Mouse (Mus musculus) kidney, adult 2 months (tissue): ENCODE data around the gene Uggt1. TPM values are rescaled to one million over a fixed set of nuclear protein-coding genes. Genes with fewer than 3 reads are reported as not detected.

ENCODE experiments used
- DNase-seq: peaks from one replicate; pipeline ENCODE4 v3.0.0; 2021
- H3K27ac ChIP-seq: fragments of 200-500 bp; 2 replicates; pipeline ENCODE4 v1.5.1; 2012; ENCODE audit warnings: low read depth, low read length, control low read depth, inconsistent platforms; ENCODE audit not compliant: insufficient read depth
- H3K27me3 ChIP-seq: fragments of 200-500 bp; replicated peaks from 2 replicates; pipeline ENCODE4 v1.6.1; 2012; ENCODE audit warnings: mild to moderate bottlenecking, moderate library complexity, low read length, inconsistent platforms; ENCODE audit not compliant: control insufficient read depth, insufficient read depth
- H3K36me3 ChIP-seq: fragments of 200-500 bp; 2 replicates; pipeline ENCODE4 v1.6.1; 2012; ENCODE audit warnings: mild to moderate bottlenecking, moderate library complexity, low read length, inconsistent platforms; ENCODE audit not compliant: control insufficient read depth, insufficient read depth
- H3K4me1 ChIP-seq: fragments of 200-500 bp; 2 replicates; pipeline ENCODE4 v1.6.1; 2011; ENCODE audit warnings: low read length; ENCODE audit not compliant: control insufficient read depth, insufficient read depth
- H3K4me3 ChIP-seq: fragments of 200-500 bp; 2 replicates; pipeline ENCODE4 v1.5.1; 2011; ENCODE audit warnings: mild to moderate bottlenecking, low read depth, low read length, control low read depth; ENCODE audit not compliant: insufficient read depth
- CTCF ChIP-seq: fragments of 200-500 bp; conservative IDR thresholded peaks from 2 replicates; pipeline ENCODE4 v1.5.1; 2011; ENCODE audit warnings: low read depth, mild to moderate bottlenecking, control low read depth, low read length, moderate library complexity, mixed read lengths; ENCODE audit not compliant: insufficient read depth, insufficient read length
- POLR2A ChIP-seq: fragments of 200-500 bp; IDR thresholded peaks from one replicate; pipeline ENCODE4 v1.6.1; 2011; ENCODE audit warnings: low read depth, low read length, control low read depth
- WGBS: fragments of 180-500 bp; shearing (Covaris S2); methylation state at CpG from one replicate; pipeline ENCODE4 v1.1.7; 2018; 5-methylcytosine and 5-hydroxymethylcytosine counted together
- polyA plus RNA-seq: library from polyadenylated mRNA; depleted of rRNA; stranded (reverse); fragments of >200 nt; gene quantifications from 2 replicates; pipeline ENCODE4 v1.2.3, GENCODE M21; 2012; rRNA removed

The Uggt1 gene
- polyA plus RNA-seq, 1 experiment: 15.3 TPM

DNA sequence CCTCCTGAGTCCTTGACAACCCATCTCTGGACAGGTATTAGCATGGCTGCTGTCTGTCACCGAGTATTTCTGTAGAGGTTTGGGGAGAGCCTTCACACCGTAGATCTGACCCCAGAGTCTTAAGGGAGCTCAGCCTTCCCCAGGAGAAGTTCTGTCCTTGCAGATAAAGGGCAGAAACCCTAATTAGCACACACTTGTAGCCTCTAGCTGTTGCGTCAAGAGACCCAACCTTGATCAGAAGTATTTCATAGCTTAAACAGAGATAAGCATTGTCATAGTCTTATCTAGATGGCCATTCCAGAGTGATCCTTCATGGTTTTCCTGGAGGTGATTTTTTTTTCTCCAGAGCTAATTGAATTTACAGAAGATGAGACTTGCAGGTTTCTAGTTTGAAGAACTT is 144.1 kb downstream of the Uggt1 start:
- Histone ChIP-seq H3K27ac (no peak overlapping the region), H3K27me3 (no peaks in the 10 kb centered on the region), H3K36me3 (peaks cover 8% of the 10 kb centered on the region; the same call in 1 of the 2 replicates), H3K4me1 (peaks cover 29% of the 10 kb centered on the region), H3K4me3 (no peak overlapping the region)
- TF ChIP-seq CTCF (no peak), POLR2A (no peak)
- 89% methylated on average over 3 of the region's 3 CpGs for WGBS
- no peak for DNase-seq

DNA sequence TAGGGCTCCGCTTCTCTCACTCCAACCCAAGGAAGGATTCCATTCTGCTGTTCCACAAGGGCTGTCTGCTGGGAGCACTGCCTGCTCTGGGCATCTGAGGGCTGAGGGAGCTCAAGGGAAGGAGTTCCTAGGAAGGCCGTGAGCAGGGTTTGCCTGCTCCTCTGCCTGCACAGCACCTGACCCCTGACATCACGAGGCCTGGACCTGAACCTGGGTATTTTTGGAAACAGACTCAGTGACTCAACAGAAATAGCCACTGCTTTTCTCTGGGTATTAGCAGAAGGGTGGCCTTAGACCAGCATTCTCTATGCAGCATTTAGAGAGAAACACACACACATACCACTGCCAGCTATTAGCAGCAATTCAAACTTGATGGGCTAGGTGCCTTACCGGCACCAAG is 146.1 kb downstream of the Uggt1 start:
- WGBS: 50% methylated on average over 4 of the region's 4 CpGs
- no peak for DNase-seq
- H3K27me3 ChIP-seq: no peaks in the 10 kb centered on the region
- peaks cover 1% of the 10 kb centered on the region; the same call in 1 of the 2 replicates for H3K36me3 ChIP-seq
- no peak overlapping the region for H3K4me3 ChIP-seq
- peaks cover 32% of the 10 kb centered on the region for H3K4me1 ChIP-seq
- H3K27ac ChIP-seq: no peak overlapping the region
- no peak for TF ChIP-seq POLR2A

DNA sequence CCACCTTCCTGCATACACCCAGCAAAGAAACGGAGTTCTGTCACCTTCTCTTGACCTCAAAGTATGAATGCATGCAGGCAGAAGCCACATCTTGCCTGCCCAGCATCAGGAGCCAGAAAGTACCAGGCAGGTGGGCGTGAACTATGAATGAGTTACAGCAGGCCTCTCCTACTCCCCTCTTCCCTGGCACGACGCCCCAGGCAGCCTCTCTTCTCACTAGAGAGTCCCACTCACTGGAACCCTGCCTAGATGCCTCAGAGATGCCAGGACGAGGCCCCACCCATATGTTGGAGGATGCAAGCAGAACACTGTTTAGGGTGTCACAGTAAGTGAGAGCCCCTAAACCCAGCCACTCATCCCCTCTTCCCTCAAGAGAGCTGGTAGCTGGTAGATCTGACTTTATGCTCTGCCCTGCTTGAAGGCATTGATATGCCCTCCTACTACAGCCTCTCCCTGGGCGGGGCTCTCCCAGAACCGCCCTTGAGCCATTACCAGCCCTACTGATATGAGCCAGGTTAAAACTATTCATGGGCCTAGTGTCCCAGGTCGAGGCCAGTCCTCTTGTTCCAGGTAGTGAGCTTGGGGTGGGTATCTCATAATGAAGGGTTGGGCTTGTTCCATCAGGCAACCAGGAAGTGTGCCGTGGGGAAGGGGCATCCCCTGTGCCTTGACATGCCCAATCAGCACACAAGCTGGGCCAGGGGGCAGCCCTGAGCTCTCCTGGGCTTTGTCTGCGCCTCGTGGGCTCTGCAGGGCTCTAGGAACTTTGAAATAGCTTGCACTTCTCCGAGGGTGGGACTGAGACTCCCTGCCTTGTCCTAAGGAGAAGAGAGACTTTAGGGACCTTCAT is 148.9 kb downstream of the Uggt1 start:
- Histone ChIP-seq H3K36me3 (peaks cover 1% of the 10 kb centered on the region; the same call in 1 of the 2 replicates), H3K27ac (no peak overlapping the region), H3K4me3 (no peak overlapping the region), H3K27me3 (no peaks in the 10 kb centered on the region), H3K4me1 (peaks cover 39% of the 10 kb centered on the region)
- TF ChIP-seq POLR2A (no peak), CTCF (no peak)
- peak; percentile 30 for DNase-seq
- 40% methylated on average over 12 of the region's 12 CpGs for WGBS

DNA sequence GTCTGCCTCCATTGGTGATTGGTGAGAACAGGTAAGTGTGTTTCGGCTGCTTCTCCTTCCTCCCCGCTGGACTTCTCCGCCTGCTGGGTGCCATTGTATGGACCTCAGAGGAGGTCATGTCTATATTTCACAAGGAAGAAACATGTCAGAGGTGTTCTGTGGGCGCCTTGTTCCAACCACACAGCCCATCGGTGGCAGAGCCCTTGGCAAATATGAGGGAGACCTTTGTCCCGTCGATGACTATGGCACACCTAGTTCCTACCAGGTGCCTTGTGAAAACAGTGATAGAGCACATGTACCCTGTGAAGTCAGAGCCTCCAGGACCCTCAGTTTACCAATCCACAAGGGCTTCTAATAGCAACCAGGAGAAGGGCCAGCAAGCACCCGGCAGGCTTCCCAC is 150.8 kb downstream of the Uggt1 start:
- no peak for DNase-seq
- H3K27ac ChIP-seq: no peak overlapping the region
- no peaks in the 10 kb centered on the region for H3K27me3 ChIP-seq
- WGBS: 79% methylated on average over 8 of the region's 8 CpGs
- H3K36me3 ChIP-seq: peaks cover 1% of the 10 kb centered on the region; the same call in 1 of the 2 replicates
- no peak for TF ChIP-seq POLR2A
- no peak for TF ChIP-seq CTCF
- H3K4me3 ChIP-seq: no peak overlapping the region
- peaks cover 57% of the 10 kb centered on the region for H3K4me1 ChIP-seq

DNA sequence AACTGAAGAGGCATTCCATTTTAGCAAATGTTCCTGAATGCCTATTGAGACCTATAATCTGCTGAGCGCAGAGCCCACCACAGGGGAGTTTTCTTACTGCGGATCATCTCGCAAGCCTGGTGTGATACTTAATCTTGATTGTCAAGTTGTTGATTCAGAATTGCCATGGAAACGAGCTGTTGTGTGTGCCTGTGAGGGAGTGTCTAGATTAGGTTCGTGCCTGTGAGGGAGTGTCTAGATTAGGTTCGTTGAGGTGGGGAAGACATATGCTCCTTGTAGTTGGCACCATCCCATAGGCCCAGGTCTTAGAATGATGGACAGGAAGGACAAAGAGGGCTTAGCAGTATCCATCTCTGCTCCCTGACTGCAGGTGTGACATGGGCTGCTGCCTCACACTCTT is 153.3 kb downstream of the Uggt1 start:
- Histone ChIP-seq H3K4me3 (no peak overlapping the region), H3K36me3 (peaks cover 1% of the 10 kb centered on the region; the same call in 1 of the 2 replicates), H3K4me1 (peaks cover 53% of the 10 kb centered on the region), H3K27me3 (no peaks in the 10 kb centered on the region), H3K27ac (no peak overlapping the region)
- TF ChIP-seq CTCF (no peak), POLR2A (no peak)
- WGBS: 78% methylated on average over 6 of the region's 6 CpGs
- no peak for DNase-seq

DNA sequence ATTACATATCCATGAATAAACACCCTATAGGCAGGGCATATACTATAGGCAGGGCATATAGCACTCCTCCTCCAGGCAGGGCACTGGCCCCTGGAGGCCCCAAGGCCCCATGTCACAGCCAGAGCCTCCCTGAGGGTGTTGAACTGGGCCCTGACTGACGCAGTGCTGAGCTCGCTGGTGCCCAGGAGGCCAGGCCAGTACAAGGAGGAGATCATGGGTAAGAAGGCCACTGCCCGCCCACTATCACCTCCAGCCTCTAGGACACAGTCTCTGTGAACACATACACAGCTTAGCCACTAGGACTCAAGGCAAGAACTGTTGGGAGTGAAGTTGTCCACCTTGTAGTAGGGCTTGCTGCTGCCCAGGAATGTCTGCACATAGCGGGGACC is 153.8 kb downstream of the Uggt1 start:
- DNase-seq: peak; percentile 3
- Histone ChIP-seq H3K36me3 (peaks cover 1% of the 10 kb centered on the region; the same call in 1 of the 2 replicates), H3K27ac (no peak overlapping the region), H3K27me3 (no peaks in the 10 kb centered on the region), H3K4me3 (no peak overlapping the region), H3K4me1 (peaks cover 48% of the 10 kb centered on the region)
- 65% methylated on average over 4 of the region's 4 CpGs for WGBS
- TF ChIP-seq CTCF: no peak
- no peak for TF ChIP-seq POLR2A

Other genes starting within 250 kb of the Uggt1 start
- 123 and 142 TPM in 2 replicates for gene Hs6st1, start 176.3 kb downstream of the Uggt1 start, polyA plus RNA-seq
- gene Neurl3, start 30.0 kb upstream of the Uggt1 start, polyA plus RNA-seq: 7.4 and 9.9 TPM in 2 replicates
- gene Arid5a, start 63.0 kb upstream of the Uggt1 start, polyA plus RNA-seq: 3.3 and 4.5 TPM in 2 replicates
- gene Kansl3, start 124.5 kb upstream of the Uggt1 start, polyA plus RNA-seq: 63.8 and 83.5 TPM in 2 replicates
- 0.06 and 0.08 TPM in 2 replicates for gene Fer1l5, start 127.6 kb upstream of the Uggt1 start, polyA plus RNA-seq
- gene Lman2l, start 200.6 kb upstream of the Uggt1 start, polyA plus RNA-seq: 26.0 and 28.7 TPM in 2 replicates
- 14.3 and 15.9 TPM in 2 replicates for gene Cnnm4, start 226.9 kb upstream of the Uggt1 start, polyA plus RNA-seq